Mouse (Mus musculus): Measurements from ENCODE around the gene Trib3. TPM values are rescaled to one million over a fixed set of nuclear protein-coding genes. Genes with fewer than 3 reads are reported as not detected.
"Not testable (repeated sequence)": the region's sequence is repeated elsewhere in the genome, so short reads cannot be mapped to it uniquely, and the experiment has no call there.

Trib3 gene
- polyA plus RNA-seq, 1 experiment from 2014 or later: 1.7 TPM

GRCm38 (mm10) chr2:152289623-152290022 is 54.2 kb downstream of the Trib3 start:
- WGBS: 100% methylated on average over 1 of the region's 2 CpGs
- not testable (repeated sequence) for H3K4me1 ChIP-seq (replicated peaks; ENCODE audit: control insufficient read depth, insufficient read depth, low read length); H3K4me3 ChIP-seq (ENCODE audit: low read depth, low read length); ATAC-seq (ENCODE audit: low FRiP score); H3K27ac ChIP-seq (ENCODE audit: low read depth, low read length); H3K27me3 ChIP-seq (ENCODE audit: control insufficient read depth, insufficient read depth, low read length); H3K36me3 ChIP-seq (ENCODE audit: control insufficient read depth, insufficient read depth, low read length); H3K9me3 ChIP-seq (ENCODE audit: control insufficient read depth, low read length); DNase-seq (ENCODE audit: low spot score); H3K9ac ChIP-seq (ENCODE audit: low read depth, low read length); H3K4me2 ChIP-seq (replicated peaks; ENCODE audit: low read depth, low read length)

DNA sequence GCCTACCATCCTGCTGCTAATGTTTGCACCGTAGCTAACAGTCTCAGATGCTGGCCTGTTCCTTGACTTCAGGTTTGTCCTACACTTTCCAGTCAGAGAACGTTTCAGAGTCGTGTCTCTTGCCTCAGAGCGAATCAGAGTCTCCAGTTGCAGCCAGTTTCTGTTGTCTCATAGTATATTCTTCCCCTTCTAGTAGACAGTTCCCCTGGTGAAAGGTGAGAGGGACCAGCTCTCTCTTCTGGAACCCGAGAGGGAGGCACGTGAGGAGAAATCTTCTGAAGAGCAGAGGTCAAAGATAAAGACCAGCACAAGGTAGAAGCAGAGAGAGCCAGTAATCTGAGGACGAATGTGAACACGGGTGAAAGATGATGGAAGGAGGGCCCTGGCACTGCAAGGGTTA is 55.8 kb downstream of the Trib3 start:
- DNase-seq (ENCODE audit: low spot score): no peak
- Histone ChIP-seq H3K27me3 (ENCODE audit: control insufficient read depth, insufficient read depth, low read length) (no peaks in the 10 kb centered on the region), H3K27ac (ENCODE audit: low read depth, low read length) (no peak overlapping the region), H3K4me2 (replicated peaks; ENCODE audit: low read depth, low read length) (no peak overlapping the region), H3K36me3 (ENCODE audit: control insufficient read depth, insufficient read depth, low read length) (no peaks in the 10 kb centered on the region; the same call in 1 of the 2 replicates), H3K9me3 (ENCODE audit: control insufficient read depth, low read length) (no peaks in the 10 kb centered on the region), H3K9ac (ENCODE audit: low read depth, low read length) (no peak overlapping the region), H3K4me3 (ENCODE audit: low read depth, low read length) (no peak overlapping the region), H3K4me1 (replicated peaks; ENCODE audit: control insufficient read depth, insufficient read depth, low read length) (no peaks in the 10 kb centered on the region)
- 89% methylated on average over 8 of the region's 8 CpGs for WGBS
- ATAC-seq (ENCODE audit: low FRiP score): no peak

- H3K4me2 ChIP-seq (replicated peaks; ENCODE audit: low read depth, low read length): no peak overlapping the region
- H3K36me3 ChIP-seq (ENCODE audit: control insufficient read depth, insufficient read depth, low read length): no peaks in the 10 kb centered on the region; the same call in 1 of the 2 replicates
- WGBS: 91% methylated on average over 5 of the region's 5 CpGs
- no peak overlapping the region for H3K9ac ChIP-seq (ENCODE audit: low read depth, low read length)
- ATAC-seq (ENCODE audit: low FRiP score) (no peak), DNase-seq (ENCODE audit: low spot score) (no peak)
- H3K9me3 ChIP-seq (ENCODE audit: control insufficient read depth, low read length): no peaks in the 10 kb centered on the region
- H3K27me3 ChIP-seq (ENCODE audit: control insufficient read depth, insufficient read depth, low read length): no peaks in the 10 kb centered on the region
- H3K4me3 ChIP-seq (ENCODE audit: low read depth, low read length): no peak overlapping the region
- H3K27ac ChIP-seq (ENCODE audit: low read depth, low read length): no peak overlapping the region
- H3K4me1 ChIP-seq (replicated peaks; ENCODE audit: control insufficient read depth, insufficient read depth, low read length): no peaks in the 10 kb centered on the region
These were observed 56.3 kb downstream of the Trib3 start for GRCm38 (mm10) chr2:152287560-152287959.

Other genes with a start within 250 kb of the Trib3 start
- 13.4 and 14.8 TPM in 2 replicates for gene Srxn1, start 238.5 kb downstream of the Trib3 start, polyA plus RNA-seq (2014; fragmentation: Nextera tagmentation; extraction: Ambion mirVana)
- 10.7 and 13.1 TPM in 2 replicates for gene Tcf15, start 200.5 kb downstream of the Trib3 start, polyA plus RNA-seq (2014; fragmentation: Nextera tagmentation; extraction: Ambion mirVana)
- 70.3 and 135 TPM in 2 replicates for gene Csnk2a1, start 117.2 kb downstream of the Trib3 start, polyA plus RNA-seq (2014; fragmentation: Nextera tagmentation; extraction: Ambion mirVana)
- 23.7 and 24.2 TPM in 2 replicates for gene Tbc1d20, start 50.2 kb downstream of the Trib3 start, polyA plus RNA-seq (2014; fragmentation: Nextera tagmentation; extraction: Ambion mirVana)
- 64.7 and 70.6 TPM in 2 replicates for gene Rbck1, start 11.4 kb downstream of the Trib3 start, polyA plus RNA-seq (2014; fragmentation: Nextera tagmentation; extraction: Ambion mirVana)
- 8.2 and 8.5 TPM in 2 replicates for gene Nrsn2, start 32.6 kb upstream of the Trib3 start, polyA plus RNA-seq (2014; fragmentation: Nextera tagmentation; extraction: Ambion mirVana)
- gene Sox12, start 54.0 kb upstream of the Trib3 start, polyA plus RNA-seq (2014; fragmentation: Nextera tagmentation; extraction: Ambion mirVana): 18.6 and 20.7 TPM in 2 replicates
- gene Zcchc3, start 71.0 kb upstream of the Trib3 start, polyA plus RNA-seq (2014; fragmentation: Nextera tagmentation; extraction: Ambion mirVana): 42.9 and 45.9 TPM in 2 replicates
- gene 6820408C15Rik, start 71.6 kb upstream of the Trib3 start, polyA plus RNA-seq (2014; fragmentation: Nextera tagmentation; extraction: Ambion mirVana): 2.9 and 3.8 TPM in 2 replicates
- not detected in 2 replicates for gene Defb23, start 120.6 kb upstream of the Trib3 start, polyA plus RNA-seq (2014; fragmentation: Nextera tagmentation; extraction: Ambion mirVana)
- not detected in 2 replicates for gene Defb20, start 133.0 kb upstream of the Trib3 start, polyA plus RNA-seq (2014; fragmentation: Nextera tagmentation; extraction: Ambion mirVana)
- gene Defb22, start 146.1 kb upstream of the Trib3 start, polyA plus RNA-seq (2014; fragmentation: Nextera tagmentation; extraction: Ambion mirVana): not detected in 2 replicates
- gene Defb26, start 167.7 kb upstream of the Trib3 start, polyA plus RNA-seq (2014; fragmentation: Nextera tagmentation; extraction: Ambion mirVana): not detected in 2 replicates
- not detected in 2 replicates for gene Defb28, start 174.2 kb upstream of the Trib3 start, polyA plus RNA-seq (2014; fragmentation: Nextera tagmentation; extraction: Ambion mirVana)
- not detected in 2 replicates for gene Defb29, start 196.1 kb upstream of the Trib3 start, polyA plus RNA-seq (2014; fragmentation: Nextera tagmentation; extraction: Ambion mirVana)
- gene Gm17416, start 225.3 kb upstream of the Trib3 start, polyA plus RNA-seq (2014; fragmentation: Nextera tagmentation; extraction: Ambion mirVana): not detected in 2 replicates
- gene Defb21, start 228.7 kb upstream of the Trib3 start, polyA plus RNA-seq (2014; fragmentation: Nextera tagmentation; extraction: Ambion mirVana): not detected in 2 replicates
- not detected in 2 replicates for gene Defb19, start 236.3 kb upstream of the Trib3 start, polyA plus RNA-seq (2014; fragmentation: Nextera tagmentation; extraction: Ambion mirVana)

Measured in hindbrain, embryonic 11.5 days (tissue).